Mouse (Mus musculus): ENCODE data around the gene Emg1. TPM values are rescaled to one million over a fixed set of nuclear protein-coding genes. Genes with fewer than 3 reads are reported as not detected.
A peak's percentile ranks its signal among the peaks of the same experiment; 100 is the strongest.

The Emg1 gene
- polyA plus RNA-seq, 1 experiment from 2014 or later, result 175 TPM

DNA sequence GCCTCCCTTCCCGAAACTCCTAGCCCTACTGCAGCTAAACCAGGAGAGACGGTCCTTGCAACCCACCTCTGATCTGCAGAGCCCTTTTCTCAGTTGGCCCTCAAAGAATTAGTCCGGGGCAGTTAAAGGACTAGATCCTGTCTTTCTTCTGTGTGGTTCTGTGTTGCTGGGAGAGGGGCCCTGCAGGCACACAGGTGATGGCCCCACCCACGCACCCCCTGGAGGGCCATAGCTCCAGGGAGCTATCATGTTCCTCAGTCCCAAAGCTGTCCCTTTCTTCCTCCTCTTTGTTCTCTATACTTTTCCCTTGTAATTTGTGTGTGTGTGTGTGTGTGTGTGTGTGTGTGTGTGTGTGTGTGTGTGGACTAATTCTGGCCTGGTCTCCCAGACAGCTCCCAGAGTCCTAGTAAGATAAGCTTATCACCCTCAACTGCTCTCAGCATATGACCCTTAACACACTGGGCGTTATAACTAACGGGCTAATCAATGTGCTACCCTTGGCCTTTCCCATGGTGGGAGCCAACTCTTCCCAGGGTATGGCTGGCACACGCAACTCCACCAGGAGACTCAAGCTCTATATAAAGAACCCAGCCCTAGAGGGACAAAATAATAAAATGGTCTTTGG, 7.5 kb upstream of the Emg1 start:
- DNase-seq (ENCODE audit: low spot score) (peak; percentile 55), ATAC-seq (ENCODE audit: low read depth) (peak; percentile 56)
- H3K4me1 ChIP-seq (ENCODE audit: control insufficient read depth, insufficient read depth, low read length), result no peaks in the 10 kb centered on the region
- peak overlapping the region; percentile 61 for H3K9ac ChIP-seq (ENCODE audit: low read depth, low read length)
- H3K27ac ChIP-seq (replicated peaks; ENCODE audit: low read depth, low read length), result peak overlapping the region; percentile 80
- 71% methylated on average over 7 of the region's 7 CpGs for WGBS
- H3K4me2 ChIP-seq (ENCODE audit: low read depth, low read length), result peak overlapping the region; percentile 28
- peak overlapping the region; percentile 37 for H3K4me3 ChIP-seq (ENCODE audit: low read depth, low read length)
- H3K27me3 ChIP-seq (replicated peaks; ENCODE audit: control insufficient read depth, insufficient read depth, low read length), result no peaks in the 10 kb centered on the region
- peaks cover 34% of the 10 kb centered on the region for H3K36me3 ChIP-seq (ENCODE audit: control insufficient read depth, insufficient read depth, low read length)
- no peaks in the 10 kb centered on the region for H3K9me3 ChIP-seq (ENCODE audit: control insufficient read depth, low read length)

DNA sequence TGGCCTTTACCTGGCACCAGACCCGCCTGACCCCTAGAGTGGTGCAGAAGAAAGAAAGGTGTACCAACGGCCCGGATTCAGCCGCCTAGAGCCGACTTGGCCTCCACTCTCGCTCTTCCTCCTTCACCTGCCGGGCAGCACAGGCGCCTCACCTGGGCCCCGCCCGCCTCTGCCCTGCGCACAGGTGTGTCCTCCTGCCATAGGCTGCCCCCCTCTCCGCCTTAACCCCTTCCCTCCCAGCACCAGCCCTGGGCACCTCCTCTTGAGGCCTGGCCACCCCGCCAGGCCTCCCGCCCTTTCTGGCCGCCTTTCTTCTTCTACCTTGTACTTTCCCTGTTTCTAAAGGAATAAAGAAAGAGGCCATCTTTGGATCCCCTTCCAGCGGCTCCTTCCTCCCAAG, 6.7 kb upstream of the Emg1 start:
- peak overlapping the region; percentile 28 for H3K4me2 ChIP-seq (ENCODE audit: low read depth, low read length)
- ATAC-seq (ENCODE audit: low read depth) (peak; percentile 64; the same call in 1 of the 2 replicates), DNase-seq (ENCODE audit: low spot score) (peak; percentile 83)
- no peaks in the 10 kb centered on the region for H3K4me1 ChIP-seq (ENCODE audit: control insufficient read depth, insufficient read depth, low read length)
- no peaks in the 10 kb centered on the region for H3K27me3 ChIP-seq (replicated peaks; ENCODE audit: control insufficient read depth, insufficient read depth, low read length)
- no peaks in the 10 kb centered on the region for H3K9me3 ChIP-seq (ENCODE audit: control insufficient read depth, low read length)
- peak overlapping the region; percentile 61 for H3K9ac ChIP-seq (ENCODE audit: low read depth, low read length)
- H3K27ac ChIP-seq (replicated peaks; ENCODE audit: low read depth, low read length), result peak overlapping the region; percentile 80
- peak overlapping the region; percentile 37 for H3K4me3 ChIP-seq (ENCODE audit: low read depth, low read length)
- H3K36me3 ChIP-seq (ENCODE audit: control insufficient read depth, insufficient read depth, low read length), result peaks cover 41% of the 10 kb centered on the region
- 58% methylated on average over 12 of the region's 16 CpGs for WGBS

DNA sequence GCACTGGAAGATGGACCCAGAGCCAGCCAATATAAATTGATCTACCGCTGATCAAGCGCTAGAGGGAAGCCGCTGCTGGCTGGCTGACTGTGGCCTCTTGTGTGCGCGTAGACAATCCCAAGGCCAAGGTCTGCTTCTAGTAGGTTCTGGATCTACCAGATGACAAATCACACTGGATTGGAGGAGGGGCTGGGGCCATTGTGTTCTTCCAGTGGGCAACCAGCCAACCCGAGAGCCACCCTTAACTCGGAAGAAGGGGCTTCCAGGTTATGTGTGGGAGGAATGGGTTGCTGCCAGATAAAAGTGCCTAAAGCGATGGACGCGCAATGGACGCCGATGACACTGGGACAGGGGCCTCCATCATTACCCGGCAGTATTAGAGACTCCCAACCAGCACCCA, 6.0 kb upstream of the Emg1 start:
- H3K4me2 ChIP-seq (ENCODE audit: low read depth, low read length), result peak overlapping the region; percentile 43
- 69% methylated on average over 13 of the region's 13 CpGs for WGBS
- no peak for DNase-seq (ENCODE audit: low spot score)
- no peaks in the 10 kb centered on the region for H3K9me3 ChIP-seq (ENCODE audit: control insufficient read depth, low read length)
- ATAC-seq (ENCODE audit: low read depth), result no peak
- H3K36me3 ChIP-seq (ENCODE audit: control insufficient read depth, insufficient read depth, low read length), result peaks cover 47% of the 10 kb centered on the region
- peak overlapping the region; percentile 61 for H3K9ac ChIP-seq (ENCODE audit: low read depth, low read length)
- H3K27me3 ChIP-seq (replicated peaks; ENCODE audit: control insufficient read depth, insufficient read depth, low read length), result no peaks in the 10 kb centered on the region
- peak overlapping the region; percentile 80 for H3K27ac ChIP-seq (replicated peaks; ENCODE audit: low read depth, low read length)
- H3K4me1 ChIP-seq (ENCODE audit: control insufficient read depth, insufficient read depth, low read length), result peaks cover 5% of the 10 kb centered on the region
- peak overlapping the region; percentile 37 for H3K4me3 ChIP-seq (ENCODE audit: low read depth, low read length)

DNA sequence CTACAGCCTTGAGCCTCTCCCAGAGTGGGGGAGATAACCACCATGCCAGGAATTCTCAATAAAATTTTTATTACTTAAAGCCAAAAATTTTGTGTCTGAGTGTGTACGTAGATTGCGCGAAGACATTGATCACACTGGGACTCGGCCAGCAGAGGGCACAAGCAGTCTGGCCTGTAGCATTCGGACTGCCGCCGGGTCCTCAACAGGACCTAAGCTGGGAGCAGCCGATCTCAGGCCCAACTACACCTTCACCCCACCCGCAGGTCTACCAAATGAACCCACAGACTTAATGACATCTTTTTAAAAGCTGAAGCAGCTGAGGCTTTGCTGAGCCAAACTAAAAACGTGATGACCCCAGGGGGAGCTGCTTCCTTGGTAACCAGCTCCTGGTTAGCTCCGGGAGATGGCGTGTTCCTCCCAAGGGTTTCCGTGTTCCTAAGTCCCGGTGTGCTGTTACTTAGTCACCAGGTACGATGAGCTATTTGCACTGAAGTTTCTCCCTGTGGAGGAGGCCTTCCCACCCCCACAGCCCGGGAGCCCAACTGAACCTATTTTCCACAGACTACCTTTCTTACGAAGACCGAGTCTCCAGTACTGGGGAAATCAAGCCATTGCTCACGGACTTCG, 5.0 kb upstream of the Emg1 start:
- DNase-seq (ENCODE audit: low spot score), result peak; percentile 75
- Histone ChIP-seq H3K9me3 (ENCODE audit: control insufficient read depth, low read length) (no peaks in the 10 kb centered on the region), H3K4me3 (ENCODE audit: low read depth, low read length) (peak overlapping the region; percentile 37), H3K4me1 (ENCODE audit: control insufficient read depth, insufficient read depth, low read length) (peaks cover 5% of the 10 kb centered on the region), H3K36me3 (ENCODE audit: control insufficient read depth, insufficient read depth, low read length) (peaks cover 47% of the 10 kb centered on the region), H3K9ac (ENCODE audit: low read depth, low read length) (no peak overlapping the region), H3K27ac (replicated peaks; ENCODE audit: low read depth, low read length) (peak overlapping the region; percentile 19; the same call in 1 of the 2 replicates), H3K27me3 (replicated peaks; ENCODE audit: control insufficient read depth, insufficient read depth, low read length) (no peaks in the 10 kb centered on the region), H3K4me2 (ENCODE audit: low read depth, low read length) (peak overlapping the region; percentile 43)
- no peak for ATAC-seq (ENCODE audit: low read depth)
- whole genome bisulfite sequencing, result 66% methylated on average over 20 of the region's 20 CpGs

DNA sequence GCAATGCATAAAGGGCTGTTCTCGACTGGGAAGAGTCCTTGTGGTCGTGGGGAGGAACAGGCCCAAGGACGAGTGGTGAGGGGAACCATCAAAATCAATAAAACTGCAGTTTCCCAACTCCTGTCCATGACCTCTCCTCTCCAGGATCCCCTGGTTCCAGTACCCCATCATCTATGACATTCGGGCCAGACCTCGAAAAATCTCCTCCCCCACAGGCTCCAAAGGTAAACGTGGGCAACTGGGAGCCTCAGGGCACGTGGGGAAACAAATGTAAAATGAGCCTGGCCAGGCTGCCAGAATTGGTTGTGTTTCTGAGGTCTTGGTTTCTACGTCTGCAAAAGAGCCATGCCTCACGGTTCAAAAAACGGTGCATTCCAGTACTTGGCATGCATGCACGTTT, 940 bp upstream of the Emg1 start:
- H3K36me3 ChIP-seq (ENCODE audit: control insufficient read depth, insufficient read depth, low read length), result peaks cover 56% of the 10 kb centered on the region
- peak overlapping the region; percentile 84; the same call in 1 of the 2 replicates for H3K27ac ChIP-seq (replicated peaks; ENCODE audit: low read depth, low read length)
- 13% methylated on average over 11 of the region's 11 CpGs for WGBS
- peak overlapping the region; percentile 96 for H3K9ac ChIP-seq (ENCODE audit: low read depth, low read length)
- no peak for DNase-seq (ENCODE audit: low spot score)
- peak overlapping the region; percentile 99 for H3K4me3 ChIP-seq (ENCODE audit: low read depth, low read length)
- ATAC-seq (ENCODE audit: low read depth), result no peak
- H3K4me1 ChIP-seq (ENCODE audit: control insufficient read depth, insufficient read depth, low read length), result peaks cover 16% of the 10 kb centered on the region
- H3K9me3 ChIP-seq (ENCODE audit: control insufficient read depth, low read length), result no peaks in the 10 kb centered on the region
- H3K4me2 ChIP-seq (ENCODE audit: low read depth, low read length), result peak overlapping the region; percentile 96
- H3K27me3 ChIP-seq (replicated peaks; ENCODE audit: control insufficient read depth, insufficient read depth, low read length), result no peaks in the 10 kb centered on the region

DNA sequence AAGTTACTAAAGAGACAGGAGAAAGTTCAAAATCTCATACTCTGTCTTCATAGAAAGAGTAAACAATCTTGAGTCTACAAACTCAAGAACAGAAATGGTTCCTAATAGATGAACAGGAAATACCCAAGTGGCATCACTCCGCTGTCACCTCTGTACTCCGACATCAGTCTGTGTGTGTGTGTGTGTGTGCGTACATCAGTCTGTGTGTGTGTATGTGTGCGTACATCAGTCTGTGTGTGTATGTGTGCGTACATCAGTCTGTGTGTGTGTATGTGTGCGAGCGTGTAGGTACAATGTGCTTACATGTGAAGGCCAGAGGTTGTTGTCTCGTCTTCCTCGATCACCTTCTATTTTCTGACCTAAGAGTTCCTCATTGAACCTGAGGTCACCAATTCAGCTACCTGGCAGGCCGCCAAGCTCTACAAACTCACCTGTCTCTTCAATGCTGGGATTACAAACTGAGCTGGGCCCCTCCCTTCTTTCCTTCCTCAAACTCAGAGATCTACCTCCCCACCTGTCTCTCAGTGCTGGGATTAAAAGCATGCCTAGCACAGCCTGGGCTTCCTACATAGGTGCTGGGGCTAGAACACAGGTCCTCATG, 3.6 kb downstream of the Emg1 start:
- Histone ChIP-seq H3K36me3 (ENCODE audit: control insufficient read depth, insufficient read depth, low read length) (peaks cover 49% of the 10 kb centered on the region), H3K27me3 (replicated peaks; ENCODE audit: control insufficient read depth, insufficient read depth, low read length) (no peaks in the 10 kb centered on the region), H3K4me2 (ENCODE audit: low read depth, low read length) (no peak overlapping the region), H3K9me3 (ENCODE audit: control insufficient read depth, low read length) (no peaks in the 10 kb centered on the region), H3K27ac (replicated peaks; ENCODE audit: low read depth, low read length) (no peak overlapping the region), H3K4me1 (ENCODE audit: control insufficient read depth, insufficient read depth, low read length) (peaks cover 15% of the 10 kb centered on the region), H3K4me3 (ENCODE audit: low read depth, low read length) (no peak overlapping the region), H3K9ac (ENCODE audit: low read depth, low read length) (no peak overlapping the region)
- 95% methylated on average over 10 of the region's 10 CpGs for WGBS
- ATAC-seq (ENCODE audit: low read depth), result no peak
- DNase-seq (ENCODE audit: low spot score), result no peak

DNA sequence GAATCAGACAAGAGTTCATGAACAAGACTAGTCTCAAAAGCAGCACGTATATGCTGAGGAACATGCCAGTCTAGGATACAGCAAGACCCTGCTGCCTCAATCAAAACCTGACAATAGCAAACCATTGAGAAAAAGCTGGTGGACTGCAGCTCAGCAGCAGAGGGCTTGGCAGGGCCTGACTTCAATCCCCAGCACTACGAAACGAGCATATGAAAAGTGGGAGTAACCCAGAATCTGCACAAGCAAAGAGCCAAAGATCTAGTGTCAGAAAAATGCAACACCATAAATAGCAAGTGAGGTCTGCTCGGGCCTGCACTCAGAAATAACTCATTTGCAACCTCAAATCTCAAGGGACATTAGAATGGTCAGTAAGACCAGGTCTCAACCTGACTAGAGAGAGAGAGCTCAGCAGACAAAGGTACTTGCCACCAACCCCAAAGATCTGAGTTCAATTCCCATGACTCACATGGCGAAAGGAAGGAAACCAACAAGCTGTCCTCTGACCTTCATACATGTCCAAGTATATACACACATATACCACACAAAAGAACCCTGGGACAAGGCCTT, 5.8 kb downstream of the Emg1 start:
- Histone ChIP-seq H3K9ac (ENCODE audit: low read depth, low read length) (no peak overlapping the region), H3K27ac (replicated peaks; ENCODE audit: low read depth, low read length) (no peak overlapping the region), H3K4me2 (ENCODE audit: low read depth, low read length) (no peak overlapping the region), H3K36me3 (ENCODE audit: control insufficient read depth, insufficient read depth, low read length) (peaks cover 70% of the 10 kb centered on the region), H3K27me3 (replicated peaks; ENCODE audit: control insufficient read depth, insufficient read depth, low read length) (no peaks in the 10 kb centered on the region), H3K9me3 (ENCODE audit: control insufficient read depth, low read length) (no peaks in the 10 kb centered on the region), H3K4me3 (ENCODE audit: low read depth, low read length) (no peak overlapping the region), H3K4me1 (ENCODE audit: control insufficient read depth, insufficient read depth, low read length) (peaks cover 9% of the 10 kb centered on the region)
- 80% methylated on average over 5 of the region's 5 CpGs for WGBS
- DNase-seq (ENCODE audit: low spot score) (no peak), ATAC-seq (ENCODE audit: low read depth) (no peak)

DNA sequence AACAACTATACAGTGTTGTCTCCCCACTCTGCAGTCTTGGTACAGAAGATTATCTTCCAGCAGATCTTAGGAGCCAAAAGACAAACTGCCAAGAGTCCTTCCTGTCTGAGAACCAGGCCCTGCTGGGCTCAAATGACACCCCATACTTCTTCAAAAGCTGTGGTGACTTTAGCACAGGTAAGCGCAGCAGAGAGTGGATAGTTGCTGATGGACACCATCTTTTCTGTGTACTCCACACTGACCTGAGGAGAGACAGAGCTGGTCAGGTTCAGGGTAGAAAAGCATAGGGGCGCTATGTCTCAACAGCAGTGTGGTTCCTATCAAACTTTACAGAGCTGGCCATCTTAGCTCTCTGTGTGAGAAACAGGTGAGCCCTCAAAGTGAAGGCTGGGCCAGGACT, 7.6 kb downstream of the Emg1 start:
- DNase-seq (ENCODE audit: low spot score), result no peak
- no peaks in the 10 kb centered on the region for H3K9me3 ChIP-seq (ENCODE audit: control insufficient read depth, low read length)
- no peak overlapping the region for H3K9ac ChIP-seq (ENCODE audit: low read depth, low read length)
- no peak for ATAC-seq (ENCODE audit: low read depth)
- H3K27me3 ChIP-seq (replicated peaks; ENCODE audit: control insufficient read depth, insufficient read depth, low read length), result no peaks in the 10 kb centered on the region
- H3K4me1 ChIP-seq (ENCODE audit: control insufficient read depth, insufficient read depth, low read length), result no peaks in the 10 kb centered on the region
- peaks cover 87% of the 10 kb centered on the region for H3K36me3 ChIP-seq (ENCODE audit: control insufficient read depth, insufficient read depth, low read length)
- no peak overlapping the region for H3K4me2 ChIP-seq (ENCODE audit: low read depth, low read length)
- no peak overlapping the region for H3K27ac ChIP-seq (replicated peaks; ENCODE audit: low read depth, low read length)
- H3K4me3 ChIP-seq (ENCODE audit: low read depth, low read length), result no peak overlapping the region
- WGBS, result 85% methylated on average over 2 of the region's 2 CpGs

Measured in embryonic facial prominence, embryonic 14.5 days (tissue).